Mouse (Mus musculus): ENCODE results near the gene Spen.
"Not testable (repeated sequence)": the region's sequence is repeated elsewhere in the genome, so short reads cannot be mapped to it uniquely, and the experiment has no call there.

Gene Spen

DNA sequence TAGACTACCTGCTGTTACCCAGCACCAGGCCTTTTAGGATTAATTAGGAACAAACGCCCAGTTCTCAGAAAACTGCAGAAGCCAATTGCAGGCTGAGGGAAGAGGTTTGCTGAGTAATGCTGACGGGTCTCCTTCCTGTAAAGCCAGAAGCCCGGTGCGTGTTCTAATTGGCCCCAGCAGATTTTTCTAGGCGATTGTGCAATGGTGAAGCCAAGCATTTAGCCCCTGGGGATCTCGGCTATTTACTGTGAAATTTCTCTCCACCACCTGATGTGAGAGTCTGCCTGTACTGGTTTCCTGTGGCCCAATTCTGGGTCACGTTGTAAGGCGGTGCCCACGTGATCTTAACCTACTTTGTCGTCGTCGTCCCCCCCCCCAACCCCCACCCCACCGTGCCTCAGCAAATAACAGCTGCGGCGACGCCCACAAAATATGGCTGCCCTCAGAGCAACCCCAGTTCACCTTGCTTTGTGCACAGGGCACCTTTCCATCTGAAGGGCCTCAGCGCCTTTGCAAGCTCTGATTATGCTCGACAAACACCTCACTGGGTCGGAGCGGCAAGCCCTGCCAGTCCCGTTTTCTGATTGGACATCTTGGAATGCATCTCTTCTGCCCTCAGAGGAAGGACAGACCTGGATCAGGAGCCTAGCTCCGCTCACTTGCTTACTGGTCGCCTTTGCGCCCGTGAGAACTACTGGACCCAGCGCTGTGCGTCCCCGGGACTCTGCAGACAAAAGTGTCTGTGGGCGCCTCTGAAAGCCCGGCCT lies 20.9 kb upstream of the Spen start:
- DNase-seq (ENCODE audit: low spot score): peak; percentile 60

DNA sequence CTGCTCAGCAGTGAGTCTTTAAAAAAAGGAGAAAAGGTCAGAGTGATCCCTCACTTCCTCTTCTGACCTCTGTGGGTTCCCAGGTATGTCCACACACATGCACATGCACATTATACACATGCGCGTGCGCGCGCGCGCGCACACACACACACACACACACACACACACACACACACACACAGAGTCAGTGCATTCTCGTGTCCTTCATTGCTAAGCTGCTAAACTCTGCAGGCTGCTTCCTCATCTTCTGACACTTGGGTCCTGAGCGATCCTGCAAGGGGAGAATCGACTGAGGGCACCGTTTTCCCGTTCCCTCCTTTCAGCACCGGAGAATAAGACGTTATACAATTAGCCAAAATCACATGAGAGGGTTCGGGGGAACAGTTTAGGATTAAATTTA lies 20.3 kb upstream of the Spen start:
- no peak for DNase-seq (ENCODE audit: low spot score)

DNA sequence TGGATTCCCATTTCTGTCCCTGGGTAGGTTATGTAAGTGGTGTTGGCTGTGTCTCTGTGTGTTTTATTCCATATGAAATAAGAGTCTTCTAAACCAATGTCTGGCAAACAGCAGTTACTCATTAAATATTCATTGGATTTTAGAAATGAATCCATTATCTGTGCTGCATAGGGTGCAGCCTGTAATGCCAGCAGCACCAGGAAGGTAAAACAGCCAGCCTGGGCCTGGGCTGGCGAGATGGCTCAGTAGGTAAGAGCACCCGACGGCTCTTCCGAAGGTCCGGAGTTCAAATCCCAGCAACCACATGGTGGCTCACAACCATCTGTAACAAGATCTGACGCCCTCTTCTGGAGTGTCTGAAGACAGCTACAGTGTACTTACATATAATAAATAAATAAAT lies 17.8 kb upstream of the Spen start:
- not testable (repeated sequence) for DNase-seq (ENCODE audit: low spot score)

DNA sequence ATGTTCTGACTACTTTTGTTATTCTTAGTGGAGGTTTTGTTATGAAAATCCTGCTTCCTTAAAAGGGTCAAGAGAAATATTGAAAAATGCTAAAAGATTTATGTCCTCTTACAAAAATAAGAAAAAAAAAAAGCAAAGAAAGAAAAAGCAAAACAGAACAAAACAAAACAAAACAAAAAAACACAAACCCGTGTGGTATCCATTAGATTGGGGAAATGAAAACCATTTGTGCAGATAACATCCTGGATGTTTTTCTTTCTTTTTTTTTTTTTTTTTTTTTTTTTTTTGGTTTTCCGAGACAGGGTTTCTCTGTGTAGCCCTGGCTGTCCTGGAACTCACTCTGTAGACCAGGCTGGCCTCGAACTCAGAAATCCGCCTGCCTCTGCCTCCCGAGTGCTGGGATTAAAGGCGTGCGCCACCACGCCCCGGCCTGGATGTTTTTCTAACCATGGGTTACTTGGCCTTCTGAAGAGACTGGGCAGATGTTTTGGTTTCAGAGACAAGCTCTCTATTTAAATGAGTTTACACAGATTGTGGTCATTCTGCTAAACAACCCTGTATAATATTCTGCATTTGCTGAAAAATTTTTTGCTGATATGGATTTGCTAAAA lies 16.0 kb upstream of the Spen start:
- not testable (repeated sequence) for DNase-seq (ENCODE audit: low spot score)

DNA sequence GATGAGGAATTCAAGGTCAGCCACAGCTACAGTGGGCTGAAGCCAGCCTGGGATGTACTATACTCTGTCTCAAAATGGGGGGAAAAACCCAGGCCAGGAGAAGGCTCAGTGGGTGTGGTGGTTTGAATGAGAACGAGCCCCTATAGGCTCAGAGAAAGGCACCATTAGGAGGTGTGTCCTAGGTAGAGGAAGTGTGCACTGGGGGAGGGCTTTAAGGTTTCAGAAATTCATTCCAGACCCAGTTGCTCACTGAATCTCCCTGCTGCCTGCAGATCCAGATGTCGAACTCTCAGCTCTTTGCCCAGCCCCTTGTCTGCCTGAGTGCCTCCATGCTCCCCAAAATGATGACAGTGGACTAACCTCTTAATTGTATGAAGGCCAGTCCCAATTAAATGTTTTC lies 14.1 kb upstream of the Spen start:
- DNase-seq (ENCODE audit: low spot score): no peak

DNA sequence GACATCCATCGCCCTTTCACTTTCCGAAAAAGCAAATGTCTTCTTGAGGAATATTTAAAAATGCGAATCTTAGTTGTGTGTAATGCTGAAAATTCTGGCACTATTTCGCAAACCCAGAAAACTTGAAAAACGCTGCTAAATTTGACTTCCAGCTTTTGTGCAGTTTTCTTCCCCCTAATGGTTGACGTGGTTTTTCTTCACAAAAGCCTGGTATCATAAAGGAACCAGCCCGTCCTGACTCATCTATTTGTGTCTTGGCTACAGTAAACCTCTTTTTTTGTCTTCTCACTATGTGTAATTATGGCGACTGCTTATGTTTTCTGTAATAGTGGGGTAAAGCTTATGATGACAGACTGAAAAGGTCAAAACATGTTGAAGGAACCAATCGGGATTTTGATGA lies 8.9 kb upstream of the Spen start:
- no peak for DNase-seq (ENCODE audit: low spot score)

DNA sequence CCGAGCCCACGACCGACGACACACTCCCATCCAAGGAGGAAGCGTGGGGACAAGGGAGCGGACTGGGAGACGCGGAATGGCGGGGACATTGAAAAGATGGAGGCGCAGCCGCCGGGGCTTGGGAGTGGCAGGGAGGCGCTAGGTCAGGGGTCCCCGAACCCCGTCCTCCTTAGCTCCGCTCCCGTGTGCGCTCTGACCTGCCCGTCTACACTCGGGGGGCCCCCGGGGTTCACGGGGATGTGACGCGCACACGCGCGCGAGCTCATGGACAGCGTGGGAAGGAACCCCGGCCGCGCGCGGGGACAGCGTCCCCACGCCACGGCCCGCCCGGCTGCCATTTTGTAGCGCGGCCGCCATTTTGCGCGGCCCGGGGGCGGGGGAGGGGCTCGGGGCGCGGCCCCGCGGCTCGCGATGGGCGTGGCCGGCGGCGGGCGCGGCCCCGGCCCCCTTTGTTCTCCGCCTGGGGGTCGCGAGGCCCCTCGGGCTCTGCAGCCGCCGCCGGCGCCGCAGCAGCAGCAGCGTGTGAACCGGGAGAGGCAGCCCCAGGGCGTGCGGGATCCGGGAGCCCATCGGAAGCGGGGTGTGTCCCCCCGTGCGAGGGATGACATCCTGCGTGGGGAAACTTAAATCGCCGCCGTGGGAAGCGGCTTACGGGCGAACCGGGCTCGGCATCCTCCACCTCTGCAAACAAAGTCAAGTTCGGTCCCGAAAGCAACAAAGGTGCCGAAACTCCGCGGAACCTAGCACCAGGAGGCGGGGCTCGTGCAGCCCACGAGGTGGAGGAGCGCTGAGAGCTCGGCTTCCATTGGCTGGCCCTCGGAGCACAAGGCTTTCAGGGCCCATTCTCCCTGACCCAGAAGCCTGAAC lies 8.2 kb upstream of the Spen start:
- DNase-seq (ENCODE audit: low spot score): peak; percentile 84

DNA sequence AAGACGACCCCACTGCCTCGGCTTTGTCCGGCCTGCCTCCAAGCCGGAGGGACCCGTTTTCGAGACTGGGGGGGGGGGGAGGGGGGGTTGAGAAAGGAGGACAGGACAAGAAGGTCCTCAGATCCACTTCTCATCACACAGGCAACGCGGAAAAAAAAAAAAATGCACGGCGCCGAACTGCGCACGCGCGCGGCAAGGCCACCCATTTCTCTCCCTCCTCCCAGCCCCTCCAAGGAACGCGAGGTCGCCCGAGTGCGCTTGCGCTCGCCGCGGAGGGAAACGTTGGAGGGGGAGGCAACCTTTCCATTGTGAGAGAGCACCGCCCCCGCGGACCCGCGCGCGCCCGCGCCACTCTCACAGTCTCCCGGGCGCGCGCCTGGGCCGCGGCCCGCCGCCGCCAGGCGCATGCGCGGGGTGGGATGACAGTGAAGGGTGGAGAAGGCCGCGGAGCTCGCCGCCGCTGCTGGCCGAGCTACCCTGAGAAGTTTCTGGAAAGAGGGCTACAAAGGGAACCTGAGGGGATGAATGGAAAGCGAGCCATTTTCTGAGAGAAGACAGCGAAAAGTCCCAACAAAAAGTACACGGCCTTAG lies 7.4 kb upstream of the Spen start:
- DNase-seq (ENCODE audit: low spot score): peak; percentile 99

DNA sequence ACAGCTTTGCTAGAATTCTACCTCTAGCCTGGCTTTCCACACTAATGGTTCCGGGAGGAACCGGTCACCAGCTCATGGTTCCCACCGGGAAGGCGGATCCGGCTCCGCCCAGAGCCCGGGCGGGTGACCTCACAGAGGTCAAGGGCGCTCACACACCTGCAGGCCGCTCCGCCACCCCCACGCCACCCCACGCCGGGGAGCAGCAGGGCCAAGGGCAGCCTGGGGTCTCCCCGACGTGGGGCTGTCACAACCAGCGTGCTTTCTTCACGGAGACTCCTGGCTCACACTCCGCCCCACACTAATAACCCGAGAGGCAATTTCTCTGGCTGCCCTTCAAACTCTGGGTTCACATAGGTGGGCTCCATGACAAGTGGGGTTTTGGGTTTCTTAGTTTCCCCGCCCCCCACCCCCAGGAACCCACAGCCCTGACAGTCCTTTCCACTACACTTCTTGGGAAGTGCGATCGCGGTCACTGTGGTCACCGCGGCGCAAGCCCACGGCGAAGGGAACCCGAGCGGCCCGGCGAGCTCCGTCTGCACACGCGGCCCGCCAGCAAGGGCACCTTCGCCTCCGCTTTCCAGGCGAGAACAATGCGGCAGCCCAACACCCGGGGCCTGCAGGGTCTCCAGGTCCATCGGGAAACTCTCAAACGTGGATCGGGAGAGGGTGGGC lies 6.8 kb upstream of the Spen start:
- DNase-seq (ENCODE audit: low spot score): peak; percentile 71

DNA sequence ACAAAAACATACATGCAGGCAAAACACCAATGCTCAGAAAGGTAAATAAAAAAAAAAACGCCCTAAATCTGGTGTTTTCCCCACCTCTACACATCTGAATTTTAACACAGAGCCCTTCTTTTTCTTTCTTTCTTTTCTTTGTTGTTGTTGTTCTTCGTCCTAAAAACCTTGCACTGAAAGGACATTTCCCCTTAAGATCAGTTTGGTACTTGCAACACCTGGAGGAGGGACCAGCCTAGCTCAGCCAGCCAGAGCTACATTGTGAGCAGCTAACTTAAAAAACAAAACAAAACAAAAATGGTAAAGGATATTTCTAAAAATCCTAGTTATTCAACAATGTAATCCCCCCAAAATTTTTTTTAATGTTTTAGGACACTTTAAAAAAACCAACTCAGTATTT lies 6.1 kb upstream of the Spen start:
- DNase-seq (ENCODE audit: low spot score): no peak

DNA sequence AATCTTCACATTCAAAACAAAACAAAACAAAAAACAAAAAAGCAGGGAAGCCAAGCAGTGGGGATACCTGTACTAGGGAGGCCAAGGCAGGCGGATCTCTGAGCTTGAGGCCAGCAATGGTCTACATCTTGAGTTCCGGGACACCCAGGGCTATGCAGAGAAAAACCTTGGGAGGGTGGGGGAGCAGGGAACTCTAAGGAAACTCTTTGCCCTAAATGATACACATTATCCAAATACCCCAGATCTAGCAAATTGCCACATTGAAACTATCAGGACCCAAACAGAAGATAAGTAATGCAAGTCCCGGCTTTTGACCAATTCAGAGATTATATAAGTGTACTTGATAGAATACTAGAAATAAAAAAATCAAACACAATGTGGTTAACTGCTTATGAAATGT lies 5.2 kb upstream of the Spen start:
- no peak for DNase-seq (ENCODE audit: low spot score)

DNA sequence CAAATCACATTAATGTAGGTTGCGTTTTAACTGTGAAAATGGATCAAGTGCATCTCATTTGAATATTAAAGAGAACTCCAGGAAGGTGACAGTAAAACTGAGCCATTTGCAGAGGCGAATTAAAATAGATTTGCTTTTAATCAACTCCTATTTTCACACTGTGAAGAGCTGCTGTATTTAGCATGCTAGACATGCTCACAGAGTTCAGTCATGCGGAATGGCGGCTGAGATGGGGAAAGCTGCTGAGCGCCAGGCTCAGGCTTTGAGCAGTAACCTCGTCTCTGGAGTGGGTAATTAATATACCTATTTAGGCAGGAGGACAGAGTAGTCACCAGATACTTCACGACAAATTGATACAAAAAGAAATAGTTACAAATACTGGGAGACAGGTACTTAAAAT lies 3.5 kb upstream of the Spen start:
- no peak for DNase-seq (ENCODE audit: low spot score)

DNA sequence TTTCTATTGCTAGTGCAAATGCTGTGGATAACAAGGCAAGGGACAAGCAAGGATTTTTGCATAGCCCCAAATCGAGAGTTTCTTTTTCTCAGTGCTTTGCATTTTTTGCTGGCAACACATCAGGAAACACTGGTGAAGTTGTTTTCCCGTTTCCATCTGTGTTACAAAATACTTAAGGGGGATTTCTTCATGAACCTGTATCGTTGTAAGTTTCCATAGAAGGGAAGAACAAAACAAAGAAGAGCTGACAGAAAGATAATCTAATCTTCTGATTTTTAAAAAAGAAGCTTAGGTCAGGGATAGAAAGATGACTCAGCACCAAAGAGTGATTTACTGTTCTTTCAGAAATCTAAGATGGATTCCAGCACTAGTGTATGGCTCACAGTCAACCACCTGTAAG lies 2.4 kb upstream of the Spen start:
- DNase-seq (ENCODE audit: low spot score): no peak

DNA sequence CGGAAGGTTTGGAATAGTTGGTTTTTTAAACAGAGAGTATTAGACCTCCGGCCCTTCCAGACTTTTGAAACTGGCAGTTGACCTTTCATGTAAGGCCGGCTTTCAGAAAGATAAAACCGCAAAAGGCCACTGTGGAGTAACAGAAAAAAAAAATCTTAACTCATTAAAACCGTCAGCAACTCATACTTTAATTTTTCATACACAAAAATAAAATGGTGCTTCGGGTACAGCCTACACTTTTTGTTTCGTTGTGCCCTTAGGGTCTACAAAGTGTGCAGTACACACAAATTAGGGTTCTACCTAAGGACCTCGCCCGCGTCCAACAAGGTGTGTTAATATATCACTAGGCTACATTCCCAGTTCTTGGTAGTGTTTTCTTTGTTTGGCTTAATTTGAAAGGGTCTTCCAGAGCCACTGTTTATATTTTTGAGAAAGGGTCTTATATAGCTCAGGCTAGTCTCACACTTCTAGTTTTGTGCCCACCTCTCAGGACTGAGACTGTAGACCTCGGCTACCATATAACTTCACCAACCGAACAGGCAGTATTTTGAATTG lies 893 bp upstream of the Spen start:
- no peak for DNase-seq (ENCODE audit: low spot score)

DNA sequence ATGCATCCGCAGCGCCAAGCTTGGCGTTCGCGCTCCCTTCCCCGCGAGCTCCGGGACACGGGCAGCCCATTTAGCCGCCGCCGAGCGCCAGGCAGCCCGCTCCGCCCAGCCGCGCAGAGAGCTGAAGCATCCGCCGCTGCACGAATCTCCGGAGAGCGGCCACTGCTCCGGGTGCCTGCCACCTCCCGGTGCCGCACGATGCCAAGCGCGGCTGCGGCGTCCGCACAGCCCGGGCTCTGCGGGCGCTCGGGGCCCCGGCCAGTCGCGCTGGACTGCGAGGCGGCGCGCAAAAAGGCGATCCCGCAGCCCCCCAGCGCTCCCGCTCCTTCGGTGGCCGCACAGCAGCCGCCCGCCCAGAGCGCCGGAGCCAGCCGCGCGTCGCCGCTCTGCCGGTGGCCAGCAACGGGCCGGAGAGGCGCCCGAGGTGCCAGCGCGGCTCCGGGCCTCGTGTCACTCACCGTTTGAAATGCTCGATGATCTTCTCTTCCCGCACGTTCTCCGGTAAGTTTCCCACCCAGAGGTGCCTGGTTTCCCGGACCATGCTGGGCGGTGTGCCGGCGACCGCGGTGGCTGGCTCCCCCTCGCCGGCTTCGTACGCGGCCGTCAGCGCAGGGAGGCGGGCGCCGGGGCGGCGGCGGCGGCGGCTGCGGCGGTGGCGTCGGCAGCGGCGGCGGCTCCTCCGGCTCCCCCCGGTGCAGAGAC lies 540 bp downstream of the Spen start:
- DNase-seq (ENCODE audit: low spot score): peak; percentile 53

DNA sequence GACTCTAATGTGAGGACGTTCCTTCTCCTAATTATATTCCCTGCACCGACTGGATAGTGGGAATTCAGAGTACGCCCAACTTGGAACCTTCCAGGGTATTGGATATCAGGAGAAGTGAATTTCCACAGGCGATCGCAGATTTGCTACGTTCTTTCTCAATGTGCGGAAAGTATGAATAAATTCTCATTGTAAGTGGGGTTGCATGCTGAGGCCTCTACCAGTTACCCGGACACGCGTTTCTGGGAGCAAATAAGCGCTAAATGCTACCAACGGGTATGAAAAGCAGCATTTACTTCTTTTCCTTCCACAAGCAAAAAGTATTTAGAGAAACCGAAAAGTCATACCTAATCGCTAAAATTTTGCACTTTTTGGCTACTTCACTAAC lies 1.2 kb downstream of the Spen start:
- DNase-seq (ENCODE audit: low spot score): no peak

DNA sequence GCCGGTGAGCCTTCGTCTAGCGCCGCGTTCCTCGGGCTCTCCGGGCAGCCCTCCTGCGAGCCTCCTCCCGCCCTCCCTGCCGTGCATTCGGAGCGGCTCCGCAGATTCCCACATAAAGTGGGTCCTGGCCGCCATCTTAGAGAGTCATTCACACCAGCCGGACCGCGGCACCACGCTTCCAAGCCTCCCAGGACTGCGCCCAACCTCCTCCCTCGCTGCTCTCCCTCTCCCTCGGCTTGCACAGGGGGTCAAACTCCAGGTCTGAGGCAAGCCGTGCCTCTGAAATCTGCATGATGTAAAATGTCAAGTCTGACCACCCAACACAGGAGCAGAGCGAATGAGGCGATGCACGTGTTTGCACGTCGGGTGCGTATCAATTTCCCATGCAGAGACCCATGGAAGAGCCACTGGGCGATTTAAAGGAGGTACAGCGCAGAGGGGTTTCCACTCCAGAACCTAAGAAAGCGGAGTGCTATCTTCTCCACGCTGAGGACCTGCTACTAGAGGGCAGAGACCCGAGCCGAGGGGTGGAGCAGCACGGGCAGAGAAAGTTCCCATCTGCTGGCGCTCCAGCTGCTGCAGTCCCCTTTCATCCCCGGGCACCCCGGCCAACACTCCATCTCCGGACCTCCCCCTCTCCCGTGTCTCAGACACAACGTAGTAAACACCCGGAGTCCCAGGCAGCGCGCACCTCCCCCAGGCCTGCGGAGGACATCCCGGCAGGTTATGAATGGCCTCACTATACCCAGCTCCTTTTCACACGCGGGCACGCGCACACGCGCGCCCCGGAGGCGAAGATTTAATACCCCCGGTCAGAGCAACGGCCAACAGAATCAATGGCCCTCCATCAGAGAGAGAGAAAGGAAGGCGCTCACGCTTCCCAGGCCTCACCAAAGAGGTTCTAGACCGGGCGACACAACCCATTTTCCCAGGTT lies 1.8 kb downstream of the Spen start:
- peak; percentile 63 for DNase-seq (ENCODE audit: low spot score)

DNA sequence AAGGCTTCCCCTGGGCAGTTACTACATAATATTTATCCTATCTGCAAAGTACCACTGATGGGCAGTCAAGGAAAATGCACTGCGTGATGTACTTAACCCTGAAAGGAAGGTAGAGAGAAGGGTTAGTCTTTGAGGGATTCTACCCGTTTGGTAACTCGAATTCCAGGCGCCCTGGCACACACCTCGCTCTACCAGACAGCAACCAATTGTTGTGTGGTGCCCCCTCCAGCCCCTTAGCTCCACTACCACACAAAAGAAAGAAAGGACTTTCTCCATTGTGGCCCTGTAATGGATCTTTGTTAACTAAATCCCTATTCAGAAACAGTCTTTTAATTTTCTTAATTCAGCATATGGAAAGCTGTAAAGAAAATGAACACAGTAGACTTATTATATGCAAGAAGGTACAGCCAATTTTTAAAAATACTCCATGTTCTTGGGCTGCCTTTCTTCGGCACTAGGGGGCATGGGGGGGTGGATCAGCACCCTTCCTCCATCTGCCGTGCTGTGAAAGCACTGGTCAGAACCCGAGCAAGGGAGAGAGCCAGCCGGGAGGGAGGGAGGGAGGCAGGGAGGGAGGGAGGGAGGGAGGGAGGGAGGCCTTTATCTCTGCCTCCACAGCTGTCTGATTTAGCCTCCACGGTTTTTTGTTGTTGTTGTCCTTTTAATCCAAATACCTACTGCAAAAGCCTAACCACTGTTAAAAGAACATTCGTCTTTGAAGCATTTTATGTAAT lies 3.3 kb downstream of the Spen start:
- peak; percentile 55 for DNase-seq (ENCODE audit: low spot score)

DNA sequence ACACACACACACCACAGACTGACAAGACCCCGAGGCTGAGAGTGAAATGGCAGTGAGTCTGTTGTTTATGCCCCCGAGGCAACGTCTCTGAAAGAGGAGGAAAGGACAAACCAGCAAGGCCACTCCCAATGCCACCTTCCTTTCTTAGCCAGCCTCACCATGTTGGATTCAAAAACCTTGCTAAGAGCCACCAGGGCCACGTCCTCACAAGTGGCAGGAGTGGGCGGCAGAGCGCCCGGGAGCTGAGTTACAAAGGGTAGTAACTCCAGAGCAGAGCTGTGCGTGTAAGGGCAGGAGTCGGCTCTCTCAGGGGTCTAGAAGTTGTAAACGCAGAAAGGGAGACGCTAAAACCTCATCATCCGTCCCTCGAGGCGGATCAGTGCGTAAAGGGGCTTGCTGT lies 7.4 kb downstream of the Spen start:
- DNase-seq (ENCODE audit: low spot score): no peak

All from ovary, postnatal 36 days (tissue).